ENCODE assay signal across 13 mouse cellular contexts in genomic region chr15:101131498-101131897, GRCm38 (mm10). TPM values are rescaled to one million over a fixed set of nuclear protein-coding genes. Genes with fewer than 3 reads are reported as not detected.
DNase-seq lines count a peak whose midpoint lies in the region; ATAC-seq and TF ChIP-seq lines count a peak whose summit lies in the region.
"Had no signal": no experiment of that assay in that cellular context is flagged by ENCODE, and none has a peak within 500 bp of the region (broad histone marks: within the 10 kb centered on the region; RNA-seq: fewer than 3 reads in every experiment).

No protein-coding gene starts in this region.

- peak overlapping the region; percentile 39 for H3K4me2 ChIP-seq in heart, embryonic 13.5 days
- H3K4me2 ChIP-seq in heart, postnatal 0 days (ENCODE audit: low read depth, low read length): peak overlapping the region; percentile 19
- H3K4me2 ChIP-seq in forebrain, embryonic 11.5 days (ENCODE audit: low read depth, low read length, severe bottlenecking): no peak overlapping the region
- H3K4me2 ChIP-seq: limb, embryonic 13.5 days had no signal

- TF ChIP-seq POLR2A in lung, adult 2 months (IDR thresholded peaks at IDR 0.05; ENCODE audit: borderline replicate concordance, extremely low read depth, low read depth, low read length): peak; percentile 52; the same call in 1 of the 2 replicates
- TF ChIP-seq POLR2A in olfactory bulb, adult 2 months (IDR thresholded peaks at IDR 0.05; ENCODE audit: insufficient read depth, low read depth, low read length): no peak

- ATAC-seq in heart, embryonic 13.5 days (ENCODE audit: extremely low read depth, insufficient number of reproducible peaks, low FRiP score, low TSS enrichment): no peak
- no peak for ATAC-seq in heart, postnatal 0 days (ENCODE audit: insufficient read depth, low read depth)
- no peak for ATAC-seq in forebrain, embryonic 11.5 days (replicated peaks; ENCODE audit: low FRiP score)
- ATAC-seq: CD4-positive, CD25-positive, alpha-beta regulatory T cell, adult 4 months; midbrain, embryonic 16.5 days had no signal

- 0 out of 2 replicates have a peak overlapping the region, but pooled peaks have one; percentile 38 for H3K9ac ChIP-seq in heart, embryonic 13.5 days
- H3K9ac ChIP-seq in heart, postnatal 0 days (replicated peaks; ENCODE audit: low read depth, low read length): no peak overlapping the region
- H3K9ac ChIP-seq in forebrain, embryonic 11.5 days (ENCODE audit: low read length): no peak overlapping the region
- H3K9ac ChIP-seq: limb, embryonic 13.5 days had no signal

- no peaks in the 10 kb centered on the region for H3K9me3 ChIP-seq in heart, embryonic 13.5 days
- H3K9me3 ChIP-seq in heart, postnatal 0 days (replicated peaks; ENCODE audit: control insufficient read depth, low read length): no peaks in the 10 kb centered on the region
- H3K9me3 ChIP-seq in forebrain, embryonic 11.5 days (ENCODE audit: control insufficient read depth, low read length): no peaks in the 10 kb centered on the region
- H3K9me3 ChIP-seq: limb, embryonic 13.5 days had no signal

- peaks cover 88% of the 10 kb centered on the region for H3K27me3 ChIP-seq in heart, embryonic 13.5 days (replicated peaks)
- peaks cover 35% of the 10 kb centered on the region for H3K27me3 ChIP-seq in heart, postnatal 0 days (ENCODE audit: control insufficient read depth, insufficient read depth, low read length)
- H3K27me3 ChIP-seq in forebrain, embryonic 11.5 days (ENCODE audit: control insufficient read depth, insufficient read depth, low read length): peaks cover 30% of the 10 kb centered on the region

- no peak for TF ChIP-seq CTCF in lung, adult 2 months (IDR thresholded peaks at IDR 0.05; ENCODE audit: insufficient read depth, low read length)
- no peak for TF ChIP-seq CTCF in heart, postnatal 0 days (IDR thresholded peaks at IDR 0.05; ENCODE audit: low read depth)
- TF ChIP-seq CTCF in olfactory bulb, adult 2 months (IDR thresholded peaks at IDR 0.05; ENCODE audit: insufficient read depth, low read depth, low read length): no peak

- WGBS in heart, embryonic 13.5 days: 13% methylated on average over 11 of the region's 11 CpGs
- 21% methylated on average over 11 of the region's 11 CpGs for WGBS in lung, adult 2 months
- 9% methylated on average over 11 of the region's 11 CpGs for WGBS in heart, postnatal 0 days
- 39% methylated on average over 11 of the region's 11 CpGs for WGBS in olfactory bulb, adult 2 months
- 46% methylated on average over 11 of the region's 11 CpGs for WGBS in forebrain, embryonic 11.5 days

- H3K27ac ChIP-seq in heart, embryonic 13.5 days (replicated peaks): no peak overlapping the region
- H3K27ac ChIP-seq in heart, postnatal 0 days (ENCODE audit: low read depth): no peak overlapping the region
- no peak overlapping the region for H3K27ac ChIP-seq in olfactory bulb, adult 2 months (ENCODE audit: insufficient read depth, low read depth, low read length)
- H3K27ac ChIP-seq in forebrain, embryonic 11.5 days (ENCODE audit: low read depth, low read length): no peak overlapping the region
- H3K27ac ChIP-seq: limb, embryonic 13.5 days; macrophage had no signal

- H3K36me3 ChIP-seq in heart, embryonic 13.5 days: no peaks in the 10 kb centered on the region
- H3K36me3 ChIP-seq in heart, postnatal 0 days (replicated peaks; ENCODE audit: control insufficient read depth, insufficient read depth, low read length): no peaks in the 10 kb centered on the region
- no peaks in the 10 kb centered on the region for H3K36me3 ChIP-seq in forebrain, embryonic 11.5 days (ENCODE audit: control insufficient read depth, insufficient read depth, low read length)
- H3K36me3 ChIP-seq: limb, embryonic 13.5 days had no signal

- peaks cover 63% of the 10 kb centered on the region for H3K4me1 ChIP-seq in heart, embryonic 13.5 days
- H3K4me1 ChIP-seq in lung, adult 2 months (ENCODE audit: control insufficient read depth, insufficient read depth, low read length): peaks cover 2% of the 10 kb centered on the region
- H3K4me1 ChIP-seq in heart, postnatal 0 days (ENCODE audit: control insufficient read depth, insufficient read depth): peaks cover 20% of the 10 kb centered on the region
- H3K4me1 ChIP-seq in olfactory bulb, adult 2 months (ENCODE audit: control insufficient read depth, insufficient read depth, low read length): peaks cover 16% of the 10 kb centered on the region
- H3K4me1 ChIP-seq in forebrain, embryonic 11.5 days (replicated peaks; ENCODE audit: control insufficient read depth, insufficient read depth, low read length): peaks cover 10% of the 10 kb centered on the region

- DNase-seq in heart, adult 8-10 months (ENCODE audit: low spot score): no peak
- DNase-seq in lung, adult 2 months: no peak
- no peak for DNase-seq in lung, adult 18-20 months
- DNase-seq in heart, postnatal 0 days (ENCODE audit: low spot score): no peak
- no peak for DNase-seq in retina, embryonic 14.5 days (ENCODE audit: low spot score)
- DNase-seq in forebrain, embryonic 11.5 days (ENCODE audit: low spot score): no peak
- DNase-seq: cerebellum, postnatal 25 days had no signal

- peak overlapping the region; percentile 4; the same call in 1 of the 2 replicates for H3K4me3 ChIP-seq in heart, embryonic 13.5 days
- peak overlapping the region; percentile 53 for H3K4me3 ChIP-seq in lung, adult 2 months (replicated peaks; ENCODE audit: extremely low read depth, low read depth, low read length)
- no peak overlapping the region for H3K4me3 ChIP-seq in heart, postnatal 0 days (ENCODE audit: low read depth, low read length)
- H3K4me3 ChIP-seq in olfactory bulb, adult 2 months (ENCODE audit: insufficient read depth, low read depth, low read length): peak overlapping the region; percentile 8; the same call in 1 of the 2 replicates
- H3K4me3 ChIP-seq in forebrain, embryonic 11.5 days (ENCODE audit: low read depth, low read length): no peak overlapping the region
- H3K4me3 ChIP-seq: limb, embryonic 13.5 days had no signal

- no peak for TF ChIP-seq EP300 in heart, postnatal 0 days (IDR thresholded peaks at IDR 0.05; ENCODE audit: low read depth)

RNA-seq across cellular contexts. Expression of gene Acvrl1, which starts 3.2 kb away (rescaled TPM):
- polyA plus RNA-seq in heart, embryonic 13.5 days (2015; fragmentation: Nextera tagmentation; extraction: Ambion mirVana): 7.0 and 7.4 TPM in 2 replicates
- total RNA-seq in heart, adult 8-10 months (2022): 10 to 100 TPM; 19.8 to 30.3 (median 23.0) TPM
- 672 and 695 TPM in 2 replicates for polyA plus RNA-seq in lung, adult 2 months (2012; rRNA removed)
- total RNA-seq in heart, postnatal 0 days (2014; rRNA removed; ENCODE audit: low replicate concordance): 18.6 and 36.0 TPM in 2 replicates
- 9.3 and 10.4 TPM in 2 replicates for polyA plus RNA-seq in heart, postnatal 0 days (2015; fragmentation: Nextera tagmentation; extraction: Ambion mirVana)
- polyA plus RNA-seq in olfactory bulb, adult 2 months (2012; ENCODE audit: insufficient read depth, insufficient read length, low replicate concordance, missing spikeins): not detected in 2 replicates
- 7.2 and 7.7 TPM in 2 replicates for polyA plus RNA-seq in forebrain, embryonic 11.5 days (2014; fragmentation: Nextera tagmentation; extraction: Ambion mirVana)

RNA-seq across cellular contexts. Expression of gene Ankrd33, which starts 15.9 kb away (rescaled TPM):
- not detected in 2 replicates for polyA plus RNA-seq in heart, embryonic 13.5 days (2015; fragmentation: Nextera tagmentation; extraction: Ambion mirVana)
- total RNA-seq in heart, adult 8-10 months (2022): not detected
- 0.10 and 0.28 TPM in 2 replicates for polyA plus RNA-seq in lung, adult 2 months (2012; rRNA removed)
- total RNA-seq in heart, postnatal 0 days (2014; rRNA removed; ENCODE audit: low replicate concordance): not detected in 2 replicates
- not detected in 2 replicates for polyA plus RNA-seq in heart, postnatal 0 days (2015; fragmentation: Nextera tagmentation; extraction: Ambion mirVana)
- not detected in 2 replicates for polyA plus RNA-seq in olfactory bulb, adult 2 months (2012; ENCODE audit: insufficient read depth, insufficient read length, low replicate concordance, missing spikeins)
- polyA plus RNA-seq in forebrain, embryonic 11.5 days (2014; fragmentation: Nextera tagmentation; extraction: Ambion mirVana): not detected in 2 replicates
- polyA plus RNA-seq: CD4-positive, CD25-positive, alpha-beta regulatory T cell, adult 4 months; limb, embryonic 13.5 days; macrophage; midbrain, embryonic 16.5 days had no signal

RNA-seq across cellular contexts. Expression of gene Acvr1b, which starts 42.4 kb away (rescaled TPM):
- polyA plus RNA-seq in heart, embryonic 13.5 days (2015; fragmentation: Nextera tagmentation; extraction: Ambion mirVana): 5.4 and 6.0 TPM in 2 replicates
- total RNA-seq in heart, adult 8-10 months (2022): 10 to 100 TPM; 12.1 to 14.7 (median 13.9) TPM
- polyA plus RNA-seq in lung, adult 2 months (2012; rRNA removed): 45.8 and 57.2 TPM in 2 replicates
- 22.3 and 25.9 TPM in 2 replicates for total RNA-seq in heart, postnatal 0 days (2014; rRNA removed; ENCODE audit: low replicate concordance)
- 5.2 and 5.8 TPM in 2 replicates for polyA plus RNA-seq in heart, postnatal 0 days (2015; fragmentation: Nextera tagmentation; extraction: Ambion mirVana)
- not detected in 2 replicates for polyA plus RNA-seq in olfactory bulb, adult 2 months (2012; ENCODE audit: insufficient read depth, insufficient read length, low replicate concordance, missing spikeins)
- 15.0 and 16.0 TPM in 2 replicates for polyA plus RNA-seq in forebrain, embryonic 11.5 days (2014; fragmentation: Nextera tagmentation; extraction: Ambion mirVana)

RNA-seq across cellular contexts. Expression of gene Fignl2, which starts 53.1 kb away (rescaled TPM):
- polyA plus RNA-seq in heart, embryonic 13.5 days (2015; fragmentation: Nextera tagmentation; extraction: Ambion mirVana): 0.08 and 0.09 TPM in 2 replicates
- total RNA-seq in heart, adult 8-10 months (2022): 1 to 10 TPM in 3 of 4 experiments, under 1 TPM in 1; 0.84 to 1.5 (median 1.2) TPM
- 9.3 and 10.6 TPM in 2 replicates for polyA plus RNA-seq in lung, adult 2 months (2012; rRNA removed)
- total RNA-seq in heart, postnatal 0 days (2014; rRNA removed; ENCODE audit: low replicate concordance): 3.9 and 4.1 TPM in 2 replicates
- polyA plus RNA-seq in heart, postnatal 0 days (2015; fragmentation: Nextera tagmentation; extraction: Ambion mirVana): 0.05 and 0.12 TPM in 2 replicates
- not detected in 2 replicates for polyA plus RNA-seq in olfactory bulb, adult 2 months (2012; ENCODE audit: insufficient read depth, insufficient read length, low replicate concordance, missing spikeins)
- polyA plus RNA-seq in forebrain, embryonic 11.5 days (2014; fragmentation: Nextera tagmentation; extraction: Ambion mirVana): 0.52 and 0.76 TPM in 2 replicates
- polyA plus RNA-seq: CD4-positive, CD25-positive, alpha-beta regulatory T cell, adult 4 months had no signal

Comparison
In these comparisons a context has a peak if more than half of its experiments do, and no peak if none do; other contexts are left out.
1. H3K4me3 ChIP-seq: peak in heart, embryonic 13.5 days (single experiment), lung, adult 2 months (single experiment) and olfactory bulb, adult 2 months (single experiment); none in heart, postnatal 0 days (single experiment) and forebrain, embryonic 11.5 days (single experiment).
2. RNA of gene Acvrl1, which starts 3.2 kb away (polyA plus RNA-seq): 672 to 695 TPM in lung, adult 2 months; not detected in olfactory bulb, adult 2 months, 9.3 to 10.4 TPM in heart, postnatal 0 days, 7.2 to 7.7 TPM in forebrain, embryonic 11.5 days and 7.0 to 7.4 TPM in heart, embryonic 13.5 days; every median in the first group is over 10 times any median in the second.